Mouse (Mus musculus) liver, embryonic 11.5 days (tissue): Measurements from ENCODE around the gene Parva. TPM values are rescaled to one million over a fixed set of nuclear protein-coding genes. Genes with fewer than 3 reads are reported as not detected.

ENCODE experiments used
- ATAC-seq: fragments of 200-750 bp; cut with Nextera tagmentation; replicated peaks from 2 replicates; pipeline ENCODE4 v1.8.0; 2017; ENCODE audit warnings: moderate number of reproducible peaks, mild to moderate bottlenecking, moderate TSS enrichment, moderate library complexity; ENCODE audit not compliant: low FRiP score
- DNase-seq: peaks from one replicate; pipeline ENCODE4 v3.0.0-alpha.2; 2017; ENCODE audit warnings: low spot score
- H3K27ac ChIP-seq: fragments of 300-500 bp; sonication (generic); 2 replicates; pipeline ENCODE4 v1.5.1; 2014; ENCODE audit warnings: mild to moderate bottlenecking, low read depth, low read length, control low read depth
- H3K27me3 ChIP-seq: fragments of 300-500 bp; sonication (generic); replicated peaks from 2 replicates; pipeline ENCODE4 v1.6.1; 2014; ENCODE audit warnings: low read length, mixed read lengths; ENCODE audit not compliant: control insufficient read depth, insufficient read depth
- H3K36me3 ChIP-seq: fragments of 300-500 bp; sonication (generic); 2 replicates; pipeline ENCODE4 v1.6.1; 2014; ENCODE audit warnings: mild to moderate bottlenecking, low read length, moderate library complexity, mixed read lengths; ENCODE audit not compliant: control insufficient read depth, insufficient read depth
- H3K4me1 ChIP-seq: fragments of 300-500 bp; sonication (generic); replicated peaks from 2 replicates; pipeline ENCODE4 v1.6.1; 2014; ENCODE audit warnings: low read length, mixed read lengths; ENCODE audit not compliant: control insufficient read depth, insufficient read depth
- H3K4me2 ChIP-seq: fragments of 300-500 bp; sonication (generic); 2 replicates; pipeline ENCODE4 v1.6.1; 2014; ENCODE audit warnings: mild to moderate bottlenecking, control low read depth, moderate library complexity
- H3K4me3 ChIP-seq: fragments of 300-500 bp; sonication (generic); 2 replicates; pipeline ENCODE4 v1.5.1; 2014; ENCODE audit warnings: low read depth, low read length, control low read depth
- H3K9ac ChIP-seq: fragments of 300-500 bp; sonication (generic); 2 replicates; pipeline ENCODE4 v1.6.1; 2014; ENCODE audit warnings: low read depth, low read length, control low read depth
- H3K9me3 ChIP-seq: fragments of 300-500 bp; sonication (generic); 2 replicates; pipeline ENCODE4 v1.6.1; 2016; ENCODE audit warnings: low read length, inconsistent platforms, mixed read lengths; ENCODE audit not compliant: control insufficient read depth
- WGBS: fragments of 180-500 bp; shearing (Covaris S2); extraction: QIAGEN DNeasy Blood & Tissue Kit; methylation state at CpG from one replicate; pipeline ENCODE4 v1.1.7; 2014; 5-methylcytosine and 5-hydroxymethylcytosine counted together
- polyA plus RNA-seq: library from polyadenylated mRNA; unstranded; fragments of >200 nt; fragmentation: Nextera tagmentation; extraction: Ambion mirVana; gene quantifications from 2 replicates; pipeline ENCODE4 v1.2.1, GENCODE M21; 2014

The Parva gene
- polyA plus RNA-seq, result 24.3 and 28.8 TPM in 2 replicates

DNA sequence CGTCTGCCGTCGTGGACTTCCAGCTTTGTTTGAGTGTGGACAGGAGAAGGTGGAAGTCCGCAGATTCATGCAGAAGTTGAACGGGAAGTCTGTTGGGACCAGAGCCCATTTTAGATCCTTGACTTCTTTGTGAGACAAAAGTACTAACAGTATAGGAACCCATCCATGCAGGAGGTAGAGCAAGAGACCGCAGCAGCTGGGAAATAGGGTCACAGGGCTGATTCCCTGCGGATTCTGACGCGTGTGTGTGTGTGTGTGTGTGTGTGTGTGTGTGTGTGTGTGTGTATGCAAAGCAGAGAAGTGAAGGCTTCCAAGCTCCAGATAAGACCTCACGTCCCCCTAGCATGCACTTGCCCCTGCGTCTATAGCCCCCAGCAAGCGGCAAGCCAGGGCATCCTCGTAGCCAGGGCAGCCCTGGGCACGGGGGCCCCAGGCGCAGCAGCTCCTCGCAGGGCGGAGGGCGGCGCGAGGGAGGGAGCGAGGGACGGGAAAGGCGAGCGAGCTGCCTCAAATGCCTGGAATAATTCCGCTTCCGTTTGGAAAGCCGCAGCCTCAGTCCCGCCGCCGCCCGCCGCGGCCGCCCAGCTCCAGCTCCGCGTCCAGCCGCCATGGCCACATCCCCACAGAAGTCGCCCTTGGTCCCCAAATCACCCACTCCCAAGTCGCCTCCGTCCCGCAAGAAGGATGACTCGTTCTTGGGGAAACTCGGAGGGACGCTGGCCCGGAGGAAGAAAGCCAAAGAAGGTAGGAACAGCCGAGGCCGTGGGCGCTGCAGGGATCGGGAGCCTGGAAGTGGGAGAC, at the start of gene Parva:
TSS of gene Parva (plus strand) at position 149 of the 801 bp plus-strand sequence.
- WGBS, result 2% methylated on average over 47 of the region's 49 CpGs
- no peaks in the 10 kb centered on the region for H3K4me1 ChIP-seq
- peak within 1 kb of the TSS; percentile 77 for H3K27ac ChIP-seq
- peak within 1 kb of the TSS; percentile 68 for H3K9ac ChIP-seq
- DNase-seq (peak; percentile 59), ATAC-seq (no peak)
- peak within 1 kb of the TSS; percentile 60 for H3K4me3 ChIP-seq
- peaks cover 25% of the 10 kb centered on the region for H3K27me3 ChIP-seq
- no peaks in the 10 kb centered on the region for H3K9me3 ChIP-seq
- peak within 1 kb of the TSS; percentile 62 for H3K4me2 ChIP-seq
- no peaks in the 10 kb centered on the region for H3K36me3 ChIP-seq

DNA sequence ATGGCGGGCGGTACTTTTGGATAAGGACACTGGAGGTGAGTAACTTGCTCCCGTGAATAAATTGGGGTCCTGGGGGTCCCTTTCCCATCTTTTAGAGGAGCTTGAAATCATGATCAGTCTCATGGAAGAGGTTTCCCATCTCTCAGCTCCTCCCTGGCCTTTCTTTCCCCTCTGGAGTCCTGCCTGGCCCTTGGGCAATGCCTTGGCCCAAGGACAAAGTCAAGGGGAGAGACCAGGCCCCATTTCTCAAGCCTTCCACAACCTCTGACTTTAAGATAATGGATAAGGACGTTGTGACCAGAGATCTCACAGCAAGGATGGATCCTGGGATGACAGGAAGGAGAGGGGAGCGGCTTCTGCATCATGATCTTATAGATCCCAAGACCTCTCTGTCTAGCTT, 49.2 kb upstream of the Parva start:
- Histone ChIP-seq H3K27me3 (no peaks in the 10 kb centered on the region), H3K36me3 (no peaks in the 10 kb centered on the region), H3K4me1 (no peaks in the 10 kb centered on the region; the same call in 1 of the 2 replicates), H3K9me3 (no peaks in the 10 kb centered on the region), H3K9ac (no peak overlapping the region), H3K4me3 (no peak overlapping the region), H3K4me2 (no peak overlapping the region), H3K27ac (no peak overlapping the region)
- 74% methylated on average over 5 of the region's 5 CpGs for WGBS
- ATAC-seq (no peak), DNase-seq (no peak)

DNA sequence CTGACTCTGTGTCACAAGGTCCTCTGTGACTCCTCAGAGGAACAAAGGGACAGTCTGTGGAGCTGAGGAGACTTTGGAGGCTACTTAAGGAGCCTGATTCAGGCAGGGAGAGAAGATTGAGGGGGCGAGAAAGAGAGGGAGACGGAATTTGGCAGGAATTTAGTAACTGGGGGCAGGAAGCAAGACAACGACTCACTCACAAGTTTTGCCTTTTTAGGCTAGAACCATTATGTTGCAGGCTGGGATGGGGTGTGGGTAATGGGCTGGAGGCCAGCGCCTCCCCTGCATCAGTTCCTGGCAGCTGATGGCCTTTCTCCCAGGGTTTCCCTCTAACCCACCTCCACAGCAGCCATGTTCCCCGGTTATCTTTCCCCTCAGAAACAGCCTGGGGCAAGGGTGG, 48.8 kb upstream of the Parva start:
- no peak for DNase-seq
- Histone ChIP-seq H3K27ac (no peak overlapping the region), H3K4me1 (no peaks in the 10 kb centered on the region; the same call in 1 of the 2 replicates)

DNA sequence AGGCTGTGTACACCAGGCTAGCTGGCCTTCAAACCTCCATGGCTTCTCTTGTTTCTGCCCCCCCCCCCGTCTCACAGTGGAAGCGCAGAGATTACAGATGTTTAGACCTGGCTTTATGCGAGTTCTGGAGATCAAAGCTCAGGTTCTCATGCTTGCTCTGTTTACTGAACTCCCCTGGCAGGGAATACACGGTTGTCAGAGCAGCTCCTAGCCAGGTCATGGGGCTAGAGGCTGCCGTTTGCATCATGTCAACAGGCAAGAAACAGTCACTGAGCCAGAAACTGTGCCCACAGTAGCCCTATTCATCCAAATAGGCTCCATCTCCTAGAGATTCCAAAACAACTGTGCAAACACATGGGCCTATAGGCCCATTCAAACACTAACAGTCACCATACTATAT, 40.8 kb upstream of the Parva start:
- H3K9ac ChIP-seq, result no peak overlapping the region
- ATAC-seq (no peak), DNase-seq (no peak)
- no peak overlapping the region for H3K27ac ChIP-seq
- 47% methylated on average over 5 of the region's 5 CpGs for WGBS
- H3K4me2 ChIP-seq, result no peak overlapping the region
- no peaks in the 10 kb centered on the region for H3K36me3 ChIP-seq
- no peaks in the 10 kb centered on the region for H3K9me3 ChIP-seq
- H3K4me1 ChIP-seq, result peaks cover 6% of the 10 kb centered on the region; the same call in 1 of the 2 replicates
- H3K27me3 ChIP-seq, result no peaks in the 10 kb centered on the region
- no peak overlapping the region for H3K4me3 ChIP-seq

More for the DNA sequence above, 48.8 kb upstream of the Parva start:
- Histone ChIP-seq H3K27me3 (no peaks in the 10 kb centered on the region), H3K4me3 (no peak overlapping the region), H3K36me3 (no peaks in the 10 kb centered on the region), H3K9ac (no peak overlapping the region), H3K9me3 (no peaks in the 10 kb centered on the region), H3K4me2 (no peak overlapping the region)
- WGBS, result 72% methylated on average over 5 of the region's 5 CpGs
- ATAC-seq, result no peak

DNA sequence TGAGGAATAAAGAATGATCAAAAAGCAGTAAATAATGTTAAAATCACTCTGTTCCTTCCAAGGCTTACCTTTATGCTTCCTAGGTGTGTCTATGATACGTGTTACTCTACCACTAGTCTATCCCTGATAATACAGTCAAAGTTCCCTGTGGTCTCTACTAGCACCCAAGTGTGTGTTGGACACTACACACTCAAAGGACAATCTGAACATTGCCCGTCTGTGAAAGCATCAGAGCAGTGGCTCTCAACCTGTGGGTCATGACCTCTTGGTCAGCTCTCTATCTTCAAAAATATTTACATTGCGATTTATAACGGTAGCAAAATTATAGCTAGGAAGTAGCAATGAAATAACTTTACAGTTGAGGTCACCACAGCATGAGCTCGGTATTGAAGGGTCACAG, 39.4 kb upstream of the Parva start:
- H3K27me3 ChIP-seq, result no peaks in the 10 kb centered on the region; the same call in 1 of the 2 replicates
- DNase-seq, result no peak
- no peak overlapping the region for H3K9ac ChIP-seq
- no peaks in the 10 kb centered on the region for H3K9me3 ChIP-seq
- H3K36me3 ChIP-seq, result no peaks in the 10 kb centered on the region
- peaks cover 8% of the 10 kb centered on the region; the same call in 1 of the 2 replicates for H3K4me1 ChIP-seq
- WGBS, result 63% methylated on average over 5 of the region's 5 CpGs
- H3K4me3 ChIP-seq, result no peak overlapping the region
- H3K4me2 ChIP-seq, result no peak overlapping the region
- no peak overlapping the region for H3K27ac ChIP-seq
- ATAC-seq, result no peak

DNA sequence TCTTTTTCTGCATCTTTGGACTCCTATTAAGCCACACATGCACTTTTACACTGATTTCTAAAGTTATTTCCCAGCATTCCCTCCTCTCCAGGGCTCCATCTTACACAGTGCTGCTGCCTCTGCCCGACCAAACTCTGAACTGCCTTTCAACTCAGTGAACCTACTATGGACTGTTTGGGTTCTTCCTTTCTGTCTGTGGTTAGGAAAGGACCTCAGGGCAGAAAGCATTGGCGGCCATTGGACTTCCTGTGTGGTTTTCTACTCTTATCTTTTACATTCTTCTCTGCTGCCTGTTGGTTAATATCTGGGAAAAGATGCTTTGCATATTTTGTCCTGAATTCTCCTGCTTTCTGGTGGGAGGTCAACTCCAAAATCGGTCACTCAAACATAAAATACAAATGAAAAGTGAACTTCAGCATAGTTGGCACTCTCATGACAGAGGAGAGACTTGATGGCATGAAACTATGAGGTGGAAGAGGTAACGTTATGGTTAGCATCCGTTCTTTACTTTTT, 38.9 kb upstream of the Parva start:
- Histone ChIP-seq H3K9me3 (no peaks in the 10 kb centered on the region), H3K27ac (no peak overlapping the region)

DNA sequence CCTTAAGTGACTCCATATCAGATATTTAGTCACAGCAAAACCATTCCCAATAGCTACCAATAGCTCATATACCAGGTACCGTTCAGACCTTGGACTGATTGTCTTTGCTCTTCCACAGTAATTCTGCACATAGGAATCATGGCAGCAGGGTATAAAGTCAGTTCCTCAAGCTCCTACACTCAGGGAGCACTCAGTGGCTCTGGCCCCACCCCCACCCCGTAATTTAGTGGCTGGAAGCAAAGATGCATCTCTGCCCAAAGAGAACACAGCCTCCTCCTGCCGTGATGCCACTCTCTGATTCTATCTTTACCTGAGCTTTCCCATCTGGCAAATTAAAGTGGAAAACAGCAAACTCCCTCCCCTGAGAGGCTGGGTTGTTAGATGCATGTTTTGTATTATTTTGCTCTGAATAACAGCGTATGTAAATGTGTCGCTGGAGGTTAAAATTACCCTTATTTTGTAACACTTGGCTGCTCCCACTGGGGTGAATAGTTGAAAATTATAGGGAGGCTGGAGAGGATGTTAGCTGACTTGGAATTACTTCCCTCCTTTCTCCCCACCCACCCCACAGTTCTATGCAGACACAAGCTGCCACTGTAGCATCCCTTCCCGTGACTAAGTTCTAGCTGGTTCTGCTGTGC, 37.6 kb upstream of the Parva start:
- no peak overlapping the region for H3K4me3 ChIP-seq
- no peaks in the 10 kb centered on the region for H3K9me3 ChIP-seq
- DNase-seq, result no peak
- WGBS, result 57% methylated on average over 6 of the region's 6 CpGs
- peaks cover 8% of the 10 kb centered on the region; the same call in 1 of the 2 replicates for H3K4me1 ChIP-seq
- no peak for ATAC-seq
- no peak overlapping the region for H3K9ac ChIP-seq
- no peak overlapping the region for H3K4me2 ChIP-seq
- H3K27ac ChIP-seq, result peak overlapping the region; percentile 13; the same call in 1 of the 2 replicates
- no peaks in the 10 kb centered on the region for H3K36me3 ChIP-seq
- H3K27me3 ChIP-seq, result no peaks in the 10 kb centered on the region; the same call in 1 of the 2 replicates

More for the DNA sequence above, 38.9 kb upstream of the Parva start:
- no peak overlapping the region for H3K4me2 ChIP-seq
- H3K4me3 ChIP-seq, result no peak overlapping the region
- no peak for ATAC-seq
- no peaks in the 10 kb centered on the region for H3K36me3 ChIP-seq
- WGBS, result 47% methylated on average over 5 of the region's 5 CpGs
- no peak overlapping the region for H3K9ac ChIP-seq
- H3K27me3 ChIP-seq, result no peaks in the 10 kb centered on the region; the same call in 1 of the 2 replicates
- H3K4me1 ChIP-seq, result peaks cover 8% of the 10 kb centered on the region; the same call in 1 of the 2 replicates
- no peak for DNase-seq

DNA sequence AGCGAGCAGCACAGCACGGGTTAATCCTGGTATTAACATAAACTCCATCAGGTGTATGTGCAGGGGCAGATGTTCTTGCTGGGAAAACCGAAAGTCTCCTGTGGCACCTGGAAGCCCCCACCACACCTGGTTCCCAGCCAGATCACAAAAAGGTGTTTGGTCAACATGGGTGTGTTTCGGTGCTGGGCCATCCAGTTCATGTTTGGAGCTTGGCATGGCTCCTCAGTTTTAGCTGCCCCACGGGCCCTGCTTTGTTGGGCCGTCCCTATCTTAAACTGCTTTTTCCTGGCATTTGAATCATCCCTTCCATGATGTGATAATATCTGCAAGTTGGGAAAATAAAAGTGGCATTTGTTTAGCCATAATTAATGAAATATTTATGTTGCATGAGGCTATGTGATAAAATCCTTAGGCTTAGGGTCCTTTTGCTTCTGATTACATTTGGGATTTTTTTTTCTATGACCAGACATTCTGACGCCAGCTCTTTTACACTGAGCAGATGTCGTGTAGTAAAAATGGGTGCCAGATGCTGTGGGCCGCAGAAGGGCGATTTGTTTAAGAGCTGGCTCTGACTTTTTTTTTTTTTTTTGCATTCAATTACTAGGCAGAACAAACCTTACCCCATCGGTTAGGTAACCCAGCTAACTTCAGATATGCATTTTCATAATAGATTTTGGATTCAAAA, 36.9 kb upstream of the Parva start:
- no peak for DNase-seq
- Histone ChIP-seq H3K4me2 (no peak overlapping the region), H3K9me3 (no peaks in the 10 kb centered on the region), H3K4me1 (peaks cover 8% of the 10 kb centered on the region; the same call in 1 of the 2 replicates), H3K27me3 (no peaks in the 10 kb centered on the region; the same call in 1 of the 2 replicates), H3K9ac (no peak overlapping the region), H3K36me3 (no peaks in the 10 kb centered on the region), H3K4me3 (no peak overlapping the region), H3K27ac (peak overlapping the region; percentile 13; the same call in 1 of the 2 replicates)
- 45% methylated on average over 11 of the region's 11 CpGs for WGBS
- ATAC-seq, result no peak
